Comparison of ENCODE assay signal across 13 mouse cellular contexts in the genomic region with DNA sequence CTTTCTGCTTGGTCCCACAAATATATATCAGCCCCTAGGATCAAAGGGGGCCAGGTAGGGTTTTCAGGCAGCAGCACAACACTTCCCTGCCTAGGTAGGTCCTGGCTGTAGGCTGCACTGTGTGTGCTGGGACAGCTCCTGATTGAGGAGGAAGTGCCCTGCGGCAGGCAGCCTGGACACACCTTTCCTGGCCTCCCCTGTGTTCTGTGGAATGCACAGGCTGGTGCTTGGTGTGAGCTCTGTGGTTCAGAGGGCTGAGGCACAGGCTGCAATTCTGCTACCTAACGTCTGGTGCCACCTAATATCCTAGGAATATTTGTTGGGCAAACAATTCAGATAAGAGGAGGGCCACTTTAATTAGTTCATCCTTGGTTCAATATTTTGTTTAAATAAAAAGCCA. TPM values are rescaled to one million over a fixed set of nuclear protein-coding genes. Genes with fewer than 3 reads are reported as not detected.
DNase-seq lines count a peak whose midpoint lies in the region; ATAC-seq and TF ChIP-seq lines count a peak whose summit lies in the region.
"Had no signal": no experiment of that assay in that cellular context is flagged by ENCODE, and none has a peak within 500 bp of the region (broad histone marks: within the 10 kb centered on the region; RNA-seq: fewer than 3 reads in every experiment).

No protein-coding gene starts in this region.

- peak; percentile 72 for ATAC-seq in megakaryocyte, adult 5-6 weeks (ENCODE audit: poor library complexity, severe bottlenecking)

- peak overlapping the region; percentile 52; the same call in 1 of the 2 replicates for H3K27ac ChIP-seq in heart, embryonic 10.5 days
- H3K27ac ChIP-seq in left cerebral cortex, adult 2 months, result no peak overlapping the region
- H3K27ac ChIP-seq: limb, embryonic 13.5 days; neural tube, embryonic 15.5 days had no signal

- H3K4me1 ChIP-seq in heart, embryonic 10.5 days, result peaks cover 16% of the 10 kb centered on the region
- H3K4me1 ChIP-seq: neural tube, embryonic 15.5 days had no signal

- intact Hi-C loops in heart, postnatal 10 days (cut with DNase I), result no loop called here
- intact Hi-C loops in left cerebral cortex, adult 2 months (cut with DNase I), result no loop called here

- TF ChIP-seq CTCF in left cerebral cortex, adult 2 months (IDR thresholded peaks at IDR 0.05), result no peak

- no peaks in the 10 kb centered on the region for H3K27me3 ChIP-seq in heart, embryonic 10.5 days (ENCODE audit: insufficient read depth, poor library complexity, severe bottlenecking)
- H3K27me3 ChIP-seq: limb, embryonic 13.5 days; neural tube, embryonic 15.5 days had no signal

- H3K36me3 ChIP-seq in heart, embryonic 10.5 days, result 0 out of 2 replicates have a peak, but pooled peaks cover 4% of the 10 kb centered on the region
- H3K36me3 ChIP-seq: limb, embryonic 13.5 days; neural tube, embryonic 15.5 days had no signal

- H3K9me3 ChIP-seq in heart, embryonic 10.5 days, result no peaks in the 10 kb centered on the region
- H3K9me3 ChIP-seq: limb, embryonic 13.5 days; neural tube, embryonic 15.5 days had no signal

- 46% methylated on average over 2 of the region's 2 CpGs for WGBS in heart, embryonic 10.5 days

- H3K4me3 ChIP-seq in heart, embryonic 10.5 days, result no peak overlapping the region
- no peak overlapping the region for H3K4me3 ChIP-seq in left cerebral cortex, adult 2 months
- H3K4me3 ChIP-seq: limb, embryonic 13.5 days; neural tube, embryonic 15.5 days had no signal

- no peak for DNase-seq in heart, embryonic 10.5 days (ENCODE audit: low spot score)
- no peak for DNase-seq in heart, postnatal 10 days
- DNase-seq in R1 (ENCODE audit: low read depth, low spot score), result peak; percentile 62
- DNase-seq in lung, adult 18-20 months, result peak; percentile 59 to 69
- DNase-seq in left cerebral cortex, adult 18-20 months (ENCODE audit: low spot score in 2 of 2), result no peak
- no peak for DNase-seq in left cerebral cortex, adult 2 months (ENCODE audit: extremely low spot score in 1 of 2, low spot score in 2 of 2)
- no peak for DNase-seq in cerebellum, adult 18-20 months
- DNase-seq: cerebellum, adult 9-10 months; heart, postnatal 4 days; right cerebral cortex, adult 18-20 months had no signal

RNA-seq across cellular contexts. Expression of a gene that starts 12.1 kb away (rescaled TPM):
- polyA plus RNA-seq in heart, embryonic 10.5 days (2016; fragmentation: Nextera tagmentation; extraction: Ambion mirVana), result 25.7 and 26.1 TPM in 2 replicates
- total RNA-seq in heart, postnatal 10 days (2021), result 10 to 100 TPM; 16.6 to 19.5 TPM
- total RNA-seq in megakaryocyte, adult 5-6 weeks (2015), result 33.0 and 33.3 TPM in 2 replicates
- 15.8 and 18.8 TPM in 2 replicates for total RNA-seq in megakaryocyte, adult 5-6 weeks (2017)
- total RNA-seq in left cerebral cortex, adult 18-20 months (2021), result 10 to 100 TPM; 22.9 to 23.1 TPM
- 10 to 100 TPM; 23.3 to 23.7 TPM for total RNA-seq in left cerebral cortex, adult 2 months (2021)

Comparison
In these comparisons a context has a peak if more than half of its experiments do, and no peak if none do; other contexts are left out.
1. DNase-seq: peak in R1 (single experiment) and lung, adult 18-20 months (2 of 2); none in heart, embryonic 10.5 days (single experiment), heart, postnatal 10 days (0 of 2), left cerebral cortex, adult 18-20 months (0 of 2), left cerebral cortex, adult 2 months (0 of 2) and cerebellum, adult 18-20 months (0 of 2).